14 mouse cellular contexts compared by ENCODE assay signal in the genomic region with DNA sequence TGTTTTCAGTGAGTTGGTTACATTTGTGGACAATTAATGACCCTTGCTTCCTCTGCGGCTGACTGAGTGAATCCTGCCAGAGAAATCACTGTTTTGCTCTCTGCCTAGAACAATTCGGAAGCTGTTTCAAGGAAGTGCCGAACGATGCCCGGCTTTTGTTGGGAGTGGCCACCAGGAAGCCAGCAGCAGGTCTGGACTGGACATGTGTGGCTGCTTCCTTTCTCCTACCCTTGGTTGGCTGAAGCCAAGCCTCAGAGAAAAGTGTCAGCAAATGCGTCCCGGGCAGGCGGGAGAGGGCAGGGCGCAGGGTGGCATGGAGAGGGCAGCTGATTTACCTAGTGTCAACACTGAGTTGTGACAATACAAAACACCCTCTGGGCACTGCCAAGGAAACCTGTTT. TPM values are rescaled to one million over a fixed set of nuclear protein-coding genes. Genes with fewer than 3 reads are reported as not detected.
DNase-seq lines count a peak whose midpoint lies in the region; ATAC-seq and TF ChIP-seq lines count a peak whose summit lies in the region.
"Had no signal": no experiment of that assay in that cellular context is flagged by ENCODE, and none has a peak within 500 bp of the region (broad histone marks: within the 10 kb centered on the region; RNA-seq: fewer than 3 reads in every experiment).

No protein-coding gene starts in this region.

- no peaks in the 10 kb centered on the region for H3K27me3 ChIP-seq in heart, embryonic 15.5 days
- H3K27me3 ChIP-seq in stomach, embryonic 15.5 days (replicated peaks): peaks cover 30% of the 10 kb centered on the region

- H3K36me3 ChIP-seq in heart, embryonic 15.5 days: no peaks in the 10 kb centered on the region
- H3K36me3 ChIP-seq in stomach, embryonic 15.5 days: no peaks in the 10 kb centered on the region
- H3K36me3 ChIP-seq: hindbrain, embryonic 15.5 days had no signal

- no peak for TF ChIP-seq CTCF in lung, adult 2 months (IDR thresholded peaks at IDR 0.05; ENCODE audit: insufficient read depth, low read length)

- H3K4me1 ChIP-seq in lung, adult 2 months (ENCODE audit: control insufficient read depth, insufficient read depth, low read length): peaks cover 33% of the 10 kb centered on the region
- peaks cover 64% of the 10 kb centered on the region for H3K4me1 ChIP-seq in heart, embryonic 15.5 days (replicated peaks)
- H3K4me1 ChIP-seq in stomach, embryonic 15.5 days: peaks cover 20% of the 10 kb centered on the region

- TF ChIP-seq POLR2A in lung, adult 2 months (IDR thresholded peaks at IDR 0.05; ENCODE audit: borderline replicate concordance, extremely low read depth, low read depth, low read length): no peak

- WGBS in lung, adult 2 months: 13% methylated on average over 9 of the region's 9 CpGs
- WGBS in heart, embryonic 15.5 days: 69% methylated on average over 9 of the region's 9 CpGs
- WGBS in stomach, embryonic 15.5 days: 69% methylated on average over 9 of the region's 9 CpGs

- no peak for ATAC-seq in heart, embryonic 15.5 days (replicated peaks; ENCODE audit: insufficient number of reproducible peaks, insufficient read depth, low FRiP score, low read depth)
- ATAC-seq in stomach, embryonic 15.5 days (ENCODE audit: insufficient read depth, low FRiP score, low read depth): no peak
- ATAC-seq: forebrain, embryonic 14.5 days had no signal

- H3K9ac ChIP-seq in heart, embryonic 15.5 days: no peak overlapping the region
- no peak overlapping the region for H3K9ac ChIP-seq in stomach, embryonic 15.5 days
- H3K9ac ChIP-seq: hindbrain, embryonic 15.5 days had no signal

- 0 out of 2 replicates have a peak overlapping the region, but pooled peaks have one; percentile 83 for H3K4me2 ChIP-seq in heart, embryonic 15.5 days
- no peak overlapping the region for H3K4me2 ChIP-seq in stomach, embryonic 15.5 days
- H3K4me2 ChIP-seq: hindbrain, embryonic 15.5 days had no signal

- H3K27ac ChIP-seq in heart, embryonic 15.5 days: peak overlapping the region; percentile 63
- H3K27ac ChIP-seq in stomach, embryonic 15.5 days: peak overlapping the region; percentile 65; the same call in 1 of the 2 replicates
- H3K27ac ChIP-seq: hindbrain, embryonic 15.5 days had no signal

- peak; percentile 80 to 88 for DNase-seq in lung, adult 18-20 months
- DNase-seq in lung, adult 2 months: no peak
- DNase-seq in kidney, postnatal 14 days: peak; percentile 84
- no peak for DNase-seq in right cerebral cortex, adult 18-20 months
- DNase-seq in left cerebral cortex, adult 18-20 months (ENCODE audit: low spot score in 2 of 2): no peak
- no peak for DNase-seq in left cerebral cortex, postnatal 4 days
- DNase-seq: thymus, adult 2 months had no signal

- no peaks in the 10 kb centered on the region for H3K9me3 ChIP-seq in heart, embryonic 15.5 days (replicated peaks)
- H3K9me3 ChIP-seq in stomach, embryonic 15.5 days: no peaks in the 10 kb centered on the region
- H3K9me3 ChIP-seq: hindbrain, embryonic 15.5 days had no signal

- intact Hi-C loops in left cerebral cortex, postnatal 4 days (cut with DNase I): no loop called here

- H3K4me3 ChIP-seq in lung, adult 2 months (replicated peaks; ENCODE audit: extremely low read depth, low read depth, low read length): no peak overlapping the region
- no peak overlapping the region for H3K4me3 ChIP-seq in heart, embryonic 15.5 days
- H3K4me3 ChIP-seq in stomach, embryonic 15.5 days (replicated peaks): no peak overlapping the region
- H3K4me3 ChIP-seq: hindbrain, embryonic 15.5 days had no signal

RNA-seq across cellular contexts. Expression of gene Bik, which starts 3.6 kb away (rescaled TPM):
- polyA plus RNA-seq in lung, adult 2 months (2012; rRNA removed): 21.8 and 25.1 TPM in 2 replicates
- polyA plus RNA-seq in heart, embryonic 15.5 days (2015; fragmentation: Nextera tagmentation; extraction: Ambion mirVana): 24.0 and 24.5 TPM in 2 replicates
- polyA plus RNA-seq in stomach, embryonic 15.5 days (2015; fragmentation: Nextera tagmentation; extraction: Ambion mirVana): 5.8 TPM in 2 replicates
- total RNA-seq in left cerebral cortex, adult 18-20 months (2021): not detected
- not detected for total RNA-seq in left cerebral cortex, postnatal 4 days (2021)
- total RNA-seq: CH12.LX; common myeloid progenitor, adult 5-6 weeks; left cerebral cortex, postnatal 36 days had no signal

RNA-seq across cellular contexts. Expression of gene Ttll1, which starts 19.5 kb away (rescaled TPM):
- polyA plus RNA-seq in lung, adult 2 months (2012; rRNA removed): 9.0 and 12.6 TPM in 2 replicates
- polyA plus RNA-seq in heart, embryonic 15.5 days (2015; fragmentation: Nextera tagmentation; extraction: Ambion mirVana): 22.9 and 23.4 TPM in 2 replicates
- 19.8 and 20.1 TPM in 2 replicates for polyA plus RNA-seq in stomach, embryonic 15.5 days (2015; fragmentation: Nextera tagmentation; extraction: Ambion mirVana)
- total RNA-seq in left cerebral cortex, adult 18-20 months (2021): 10 to 100 TPM; 53.3 to 53.9 TPM
- 10 to 100 TPM; 70.6 to 71.9 TPM for total RNA-seq in left cerebral cortex, postnatal 4 days (2021)

RNA-seq across cellular contexts. Expression of gene Tspo, which starts 33.2 kb away (rescaled TPM):
- 396 and 550 TPM in 2 replicates for polyA plus RNA-seq in lung, adult 2 months (2012; rRNA removed)
- 149 and 164 TPM in 2 replicates for polyA plus RNA-seq in heart, embryonic 15.5 days (2015; fragmentation: Nextera tagmentation; extraction: Ambion mirVana)
- polyA plus RNA-seq in stomach, embryonic 15.5 days (2015; fragmentation: Nextera tagmentation; extraction: Ambion mirVana): 94.5 and 118 TPM in 2 replicates
- total RNA-seq in left cerebral cortex, adult 18-20 months (2021): 10 to 100 TPM in 1 of 2 experiments, 1 to 10 TPM in 1; 7.9 to 10.6 TPM
- total RNA-seq in left cerebral cortex, postnatal 4 days (2021): 1 to 10 TPM; 2.9 to 3.8 TPM

RNA-seq across cellular contexts. Expression of gene Mcat, which starts 33.4 kb away (rescaled TPM):
- 17.4 and 17.9 TPM in 2 replicates for polyA plus RNA-seq in lung, adult 2 months (2012; rRNA removed)
- polyA plus RNA-seq in heart, embryonic 15.5 days (2015; fragmentation: Nextera tagmentation; extraction: Ambion mirVana): 25.8 and 30.5 TPM in 2 replicates
- 33.6 and 35.4 TPM in 2 replicates for polyA plus RNA-seq in stomach, embryonic 15.5 days (2015; fragmentation: Nextera tagmentation; extraction: Ambion mirVana)
- total RNA-seq in left cerebral cortex, adult 18-20 months (2021): 10 to 100 TPM; 17.9 to 26.0 TPM
- total RNA-seq in left cerebral cortex, postnatal 4 days (2021): 10 to 100 TPM; 31.1 to 34.7 TPM

Comparison
In these comparisons a context has a peak if more than half of its experiments do, and no peak if none do; other contexts are left out.
1. DNase-seq: peak in lung, adult 18-20 months (2 of 2) and kidney, postnatal 14 days (single experiment); none in lung, adult 2 months (single experiment), right cerebral cortex, adult 18-20 months (single experiment), left cerebral cortex, adult 18-20 months (0 of 2) and left cerebral cortex, postnatal 4 days (single experiment).